Mouse (Mus musculus) C2C12 (cell line): Measurements from ENCODE around the gene Espn. TPM values are rescaled to one million over a fixed set of nuclear protein-coding genes. Genes with fewer than 3 reads are reported as not detected.

Experiments used
- H3K27me3 ChIP-seq: one replicate; pipeline ENCODE4 v1.6.1; 2011; ENCODE audit not compliant: control insufficient read depth, insufficient read depth, insufficient read length
- H3K36me3 ChIP-seq: one replicate; pipeline ENCODE4 v1.6.1; 2011; ENCODE audit not compliant: control insufficient read depth, insufficient read depth
- H3K4me3 ChIP-seq: one replicate; pipeline ENCODE4 v1.5.1; 2011; ENCODE audit warnings: mild to moderate bottlenecking, control low read depth; ENCODE audit not compliant: poor library complexity, insufficient read depth, severe bottlenecking
- H3K79me2 ChIP-seq: one replicate; pipeline ENCODE4 v1.6.1; 2011; ENCODE audit not compliant: control insufficient read depth, insufficient read depth
- H3K79me3 ChIP-seq: one replicate; pipeline ENCODE4 v1.6.1; 2011; ENCODE audit warnings: low read depth, control low read depth
- H3ac ChIP-seq: one replicate; pipeline ENCODE3; 2011; ENCODE audit warnings: low read depth; ENCODE audit not compliant: control insufficient read depth, insufficient read length
- CEBPB ChIP-seq: IDR thresholded peaks from one replicate; pipeline ENCODE4 v1.6.1; 2011; ENCODE audit warnings: low read depth, mild to moderate bottlenecking, control low read depth, moderate library complexity
- CTCF ChIP-seq: IDR thresholded peaks from one replicate; pipeline ENCODE4 v1.5.1; 2011; ENCODE audit not compliant: control insufficient read depth, insufficient read depth, insufficient read length
- FOSL1 ChIP-seq: IDR thresholded peaks from one replicate; pipeline ENCODE4 v1.8.0; 2011; ENCODE audit warnings: mild to moderate bottlenecking, low read length; ENCODE audit not compliant: poor library complexity, insufficient read depth, severe bottlenecking
- MAX ChIP-seq: IDR thresholded peaks from one replicate; pipeline ENCODE4 v1.6.1; 2011; ENCODE audit warnings: mild to moderate bottlenecking, control low read depth
- MYOD1 ChIP-seq: IDR thresholded peaks from one replicate; pipeline ENCODE4 v1.6.1; 2011; ENCODE audit warnings: low read depth; ENCODE audit not compliant: control insufficient read depth, insufficient read length
- MYOG ChIP-seq: IDR thresholded peaks from one replicate; pipeline ENCODE4 v1.6.1; 2011; ENCODE audit not compliant: control insufficient read depth, insufficient read length; ENCODE audit errors: extremely low read depth
- USF1 ChIP-seq: IDR thresholded peaks from one replicate; pipeline ENCODE4 v1.6.1; 2011; ENCODE audit warnings: low read depth, mild to moderate bottlenecking, control low read depth, moderate library complexity
- polyA plus RNA-seq: library from polyadenylated mRNA; unstranded; fragments of >200 nt; fragmentation: generic; extraction: Trizol; gene quantifications from one replicate; pipeline ENCODE4 v1.2.1, GENCODE M21; 2012; ENCODE audit warnings: missing spikeins

Espn gene
- polyA plus RNA-seq, 1 experiment, result 0.97 TPM

GRCm38 (mm10) chr4:152106746-152107145, 45.4 kb downstream of the Espn start:
- Histone ChIP-seq H3K4me3 (no peak overlapping the region), H3K79me3 (no peaks in the 10 kb centered on the region), H3K79me2 (no peaks in the 10 kb centered on the region), H3ac (no peak overlapping the region), H3K27me3 (no peaks in the 10 kb centered on the region), H3K36me3 (peaks cover 45% of the 10 kb centered on the region)
- TF ChIP-seq MYOG (no peak), MAX (no peak), USF1 (no peak), CTCF (no peak), CEBPB (no peak), FOSL1 (no peak), MYOD1 (no peak)

- TF ChIP-seq CTCF, result peak; percentile 74
- no peak for TF ChIP-seq FOSL1
- H3K79me3 ChIP-seq, result no peaks in the 10 kb centered on the region
- H3ac ChIP-seq, result no peak overlapping the region
- peaks cover 18% of the 10 kb centered on the region for H3K36me3 ChIP-seq
- no peak overlapping the region for H3K4me3 ChIP-seq
- H3K27me3 ChIP-seq, result no peaks in the 10 kb centered on the region
- H3K79me2 ChIP-seq, result no peaks in the 10 kb centered on the region
These were observed 49.1 kb downstream of the Espn start for GRCm38 (mm10) chr4:152103025-152103424.

- Histone ChIP-seq H3K4me3 (no peak overlapping the region), H3K27me3 (no peaks in the 10 kb centered on the region), H3K79me3 (no peaks in the 10 kb centered on the region), H3ac (no peak overlapping the region), H3K79me2 (no peaks in the 10 kb centered on the region), H3K36me3 (peaks cover 15% of the 10 kb centered on the region)
- TF ChIP-seq CEBPB (no peak), MYOG (no peak), USF1 (no peak), CTCF (no peak), MYOD1 (no peak), MAX (no peak), FOSL1 (no peak)
These were observed 50.2 kb downstream of the Espn start for GRCm38 (mm10) chr4:152101921-152102320.

- Histone ChIP-seq H3K36me3 (peaks cover 11% of the 10 kb centered on the region), H3K27me3 (no peaks in the 10 kb centered on the region), H3K4me3 (no peak overlapping the region), H3ac (no peak overlapping the region), H3K79me2 (no peaks in the 10 kb centered on the region), H3K79me3 (no peaks in the 10 kb centered on the region)
- TF ChIP-seq MYOG (no peak), FOSL1 (no peak), CEBPB (no peak), USF1 (no peak), MAX (no peak), MYOD1 (no peak), CTCF (no peak)
These were observed 51.0 kb downstream of the Espn start for GRCm38 (mm10) chr4:152101081-152101653.

GRCm38 (mm10) chr4:152100541-152100940, 51.6 kb downstream of the Espn start:
- Histone ChIP-seq H3K79me2 (no peaks in the 10 kb centered on the region), H3K79me3 (no peaks in the 10 kb centered on the region), H3K4me3 (no peak overlapping the region), H3ac (peak overlapping the region; percentile 25), H3K36me3 (peaks cover 11% of the 10 kb centered on the region), H3K27me3 (no peaks in the 10 kb centered on the region)
- TF ChIP-seq MYOD1, result no peak
- no peak for TF ChIP-seq CEBPB
- TF ChIP-seq CTCF, result no peak
- no peak for TF ChIP-seq MAX
- no peak for TF ChIP-seq MYOG
- no peak for TF ChIP-seq FOSL1
- TF ChIP-seq USF1, result no peak

GRCm38 (mm10) chr4:152097911-152098799, 54.0 kb downstream of the Espn start:
- Histone ChIP-seq H3K27me3 (no peaks in the 10 kb centered on the region), H3ac (no peak overlapping the region), H3K36me3 (peaks cover 6% of the 10 kb centered on the region), H3K79me2 (peaks cover 5% of the 10 kb centered on the region), H3K4me3 (no peak overlapping the region), H3K79me3 (no peaks in the 10 kb centered on the region)
- TF ChIP-seq MYOG, result no peak
- TF ChIP-seq MAX, result no peak
- no peak for TF ChIP-seq CTCF
- TF ChIP-seq USF1, result no peak
- TF ChIP-seq CEBPB, result no peak
- no peak for TF ChIP-seq MYOD1
- no peak for TF ChIP-seq FOSL1
